Mouse (Mus musculus): ENCODE measurements around the gene Fbxw2. TPM values are rescaled to one million over a fixed set of nuclear protein-coding genes. Genes with fewer than 3 reads are reported as not detected.
"Not testable (repeated sequence)": the region's sequence is repeated elsewhere in the genome, so short reads cannot be mapped to it uniquely, and the experiment has no call there.

Gene Fbxw2
- polyA plus RNA-seq, 1 experiment = 82.0 TPM

- Histone ChIP-seq H3K36me3 (ENCODE audit: control insufficient read depth, insufficient read depth, low read length, poor library complexity, severe bottlenecking) (peaks cover 73% of the 10 kb centered on the region), H3K4me1 (ENCODE audit: control insufficient read depth, insufficient read depth, low read length) (no peaks in the 10 kb centered on the region), H3K27me3 (ENCODE audit: control insufficient read depth, insufficient read depth, low read length, poor library complexity, severe bottlenecking) (no peaks in the 10 kb centered on the region), H3K9ac (ENCODE audit: low read depth, poor library complexity, severe bottlenecking) (no peak overlapping the region), H3K4me3 (ENCODE audit: low read depth, low read length) (no peak overlapping the region), H3K9me3 (replicated peaks; ENCODE audit: control insufficient read depth, insufficient read depth, low read length, poor library complexity, severe bottlenecking) (no peaks in the 10 kb centered on the region), H3K27ac (ENCODE audit: insufficient read depth, low read length) (no peak overlapping the region)
- TF ChIP-seq EP300 (IDR thresholded peaks at IDR 0.05; ENCODE audit: insufficient read depth, low read depth, low read length) = no peak
- TF ChIP-seq POLR2A (IDR thresholded peaks at IDR 0.05; ENCODE audit: insufficient read depth, low read length) = no peak
- no peak for TF ChIP-seq CTCF (IDR thresholded peaks at IDR 0.05; ENCODE audit: low read depth, low read length)
These were observed 31.6 kb upstream of the Fbxw2 start for GRCm38 (mm10) chr2:34857728-34858127.

GRCm38 (mm10) chr2:34855265-34855664 is 29.2 kb upstream of the Fbxw2 start:
- TF ChIP-seq EP300 (IDR thresholded peaks at IDR 0.05; ENCODE audit: insufficient read depth, low read depth, low read length) (no peak), CTCF (IDR thresholded peaks at IDR 0.05; ENCODE audit: low read depth, low read length) (peak; percentile 44)

DNA sequence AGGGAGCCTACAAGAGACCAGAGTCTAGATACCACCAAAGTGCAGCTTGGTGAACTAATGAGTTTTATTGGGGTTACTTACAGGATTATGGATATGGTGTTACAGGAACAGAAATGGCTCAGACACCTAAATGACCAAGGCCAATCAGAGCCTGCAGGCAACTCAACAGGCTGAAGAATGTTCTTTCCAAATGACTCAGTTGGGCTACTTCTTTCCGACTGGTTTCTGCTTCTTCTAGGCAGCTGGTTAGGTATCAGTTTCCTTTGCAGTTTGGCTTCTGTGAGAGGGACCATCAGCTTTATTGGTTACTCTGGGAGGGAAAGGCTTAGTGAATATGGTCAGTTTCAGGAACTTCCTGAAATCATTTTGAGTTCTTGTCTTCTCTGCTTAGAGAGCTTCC is 21.6 kb upstream of the Fbxw2 start:
- Histone ChIP-seq H3K4me1 (ENCODE audit: control insufficient read depth, insufficient read depth, low read length) (no peaks in the 10 kb centered on the region), H3K27me3 (ENCODE audit: control insufficient read depth, insufficient read depth, low read length, poor library complexity, severe bottlenecking) (no peaks in the 10 kb centered on the region), H3K9me3 (replicated peaks; ENCODE audit: control insufficient read depth, insufficient read depth, low read length, poor library complexity, severe bottlenecking) (no peaks in the 10 kb centered on the region), H3K36me3 (ENCODE audit: control insufficient read depth, insufficient read depth, low read length, poor library complexity, severe bottlenecking) (peaks cover 11% of the 10 kb centered on the region), H3K27ac (ENCODE audit: insufficient read depth, low read length) (no peak overlapping the region), H3K4me3 (ENCODE audit: low read depth, low read length) (no peak overlapping the region), H3K9ac (ENCODE audit: low read depth, poor library complexity, severe bottlenecking) (no peak overlapping the region)
- TF ChIP-seq POLR2A (IDR thresholded peaks at IDR 0.05; ENCODE audit: insufficient read depth, low read length) = no peak
- TF ChIP-seq CTCF (IDR thresholded peaks at IDR 0.05; ENCODE audit: low read depth, low read length) = no peak
- no peak for TF ChIP-seq EP300 (IDR thresholded peaks at IDR 0.05; ENCODE audit: insufficient read depth, low read depth, low read length)

More at GRCm38 (mm10) chr2:34855265-34855664, 29.2 kb upstream of the Fbxw2 start:
- no peak overlapping the region for H3K4me3 ChIP-seq (ENCODE audit: low read depth, low read length)
- H3K27ac ChIP-seq (ENCODE audit: insufficient read depth, low read length) = no peak overlapping the region
- H3K9me3 ChIP-seq (replicated peaks; ENCODE audit: control insufficient read depth, insufficient read depth, low read length, poor library complexity, severe bottlenecking) = no peaks in the 10 kb centered on the region
- no peaks in the 10 kb centered on the region for H3K27me3 ChIP-seq (ENCODE audit: control insufficient read depth, insufficient read depth, low read length, poor library complexity, severe bottlenecking)
- H3K36me3 ChIP-seq (ENCODE audit: control insufficient read depth, insufficient read depth, low read length, poor library complexity, severe bottlenecking) = peaks cover 71% of the 10 kb centered on the region
- no peaks in the 10 kb centered on the region for H3K4me1 ChIP-seq (ENCODE audit: control insufficient read depth, insufficient read depth, low read length)
- H3K9ac ChIP-seq (ENCODE audit: low read depth, poor library complexity, severe bottlenecking) = no peak overlapping the region

DNA sequence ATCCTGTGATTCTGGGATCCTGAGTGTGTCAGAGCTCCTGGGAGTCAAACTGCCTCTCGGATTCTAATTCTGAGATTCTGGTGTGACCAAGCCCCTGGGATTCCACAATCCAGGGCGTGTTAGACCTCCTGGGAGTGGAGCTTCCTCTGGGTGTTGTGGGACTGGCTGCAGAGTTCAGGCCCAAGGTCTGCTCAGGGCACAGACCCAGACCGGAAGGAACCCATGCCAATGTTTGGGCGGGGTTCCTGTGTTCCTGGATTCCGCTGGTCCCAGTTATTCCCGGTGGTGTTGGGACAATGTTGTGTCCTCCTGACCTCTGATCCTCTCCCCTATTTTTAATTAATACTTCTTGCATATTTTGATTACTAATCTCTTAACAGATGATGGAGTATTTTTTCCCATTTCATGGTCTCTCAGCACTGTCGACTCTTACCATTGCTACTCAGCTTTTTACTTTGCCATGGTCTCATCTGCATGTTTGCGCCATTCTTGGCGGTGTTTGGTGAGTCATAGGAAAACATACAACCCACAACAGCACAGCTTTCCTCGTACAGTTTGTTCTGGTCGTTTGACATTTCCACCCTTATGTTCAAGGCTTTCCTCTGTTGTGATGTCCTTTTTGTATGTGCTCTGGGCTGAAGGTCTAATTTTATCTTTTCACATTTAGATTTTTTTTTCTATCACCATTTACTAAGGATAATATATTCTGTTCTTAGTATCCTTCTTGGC is 17.3 kb upstream of the Fbxw2 start:
- TF ChIP-seq POLR2A (IDR thresholded peaks at IDR 0.05; ENCODE audit: insufficient read depth, low read length) (no peak), CTCF (IDR thresholded peaks at IDR 0.05; ENCODE audit: low read depth, low read length) (no peak), EP300 (IDR thresholded peaks at IDR 0.05; ENCODE audit: insufficient read depth, low read depth, low read length) (no peak)
- H3K36me3 ChIP-seq (ENCODE audit: control insufficient read depth, insufficient read depth, low read length, poor library complexity, severe bottlenecking) = no peaks in the 10 kb centered on the region

DNA sequence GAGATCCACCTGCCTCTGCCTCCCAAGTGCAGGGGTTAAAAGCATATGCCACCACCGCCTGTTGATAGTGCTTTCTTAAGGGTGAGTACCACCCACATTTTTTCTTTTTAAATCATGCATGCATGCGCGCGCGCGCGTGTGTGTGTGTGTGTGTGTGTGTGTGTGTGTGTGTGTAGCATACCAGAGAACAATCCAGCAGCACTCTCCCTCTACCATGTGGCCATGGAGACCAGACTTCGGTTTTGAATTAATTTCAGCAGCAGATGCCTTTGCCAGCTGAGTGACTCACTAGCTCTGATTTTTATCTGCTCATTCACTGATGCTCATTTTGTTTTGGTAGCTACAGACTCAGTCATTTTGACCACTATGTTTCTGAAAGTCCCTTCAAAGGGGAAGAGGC is 15.6 kb upstream of the Fbxw2 start:
- Histone ChIP-seq H3K27ac (ENCODE audit: insufficient read depth, low read length) (no peak overlapping the region), H3K36me3 (ENCODE audit: control insufficient read depth, insufficient read depth, low read length, poor library complexity, severe bottlenecking) (no peaks in the 10 kb centered on the region), H3K9ac (ENCODE audit: low read depth, poor library complexity, severe bottlenecking) (no peak overlapping the region), H3K27me3 (ENCODE audit: control insufficient read depth, insufficient read depth, low read length, poor library complexity, severe bottlenecking) (no peaks in the 10 kb centered on the region), H3K4me1 (ENCODE audit: control insufficient read depth, insufficient read depth, low read length) (no peaks in the 10 kb centered on the region), H3K4me3 (ENCODE audit: low read depth, low read length) (no peak overlapping the region), H3K9me3 (replicated peaks; ENCODE audit: control insufficient read depth, insufficient read depth, low read length, poor library complexity, severe bottlenecking) (no peaks in the 10 kb centered on the region)
- TF ChIP-seq POLR2A (IDR thresholded peaks at IDR 0.05; ENCODE audit: insufficient read depth, low read length) (no peak), CTCF (IDR thresholded peaks at IDR 0.05; ENCODE audit: low read depth, low read length) (no peak), EP300 (IDR thresholded peaks at IDR 0.05; ENCODE audit: insufficient read depth, low read depth, low read length) (no peak)

More for the DNA sequence above, 17.3 kb upstream of the Fbxw2 start:
- Histone ChIP-seq H3K27ac (ENCODE audit: insufficient read depth, low read length) (no peak overlapping the region), H3K27me3 (ENCODE audit: control insufficient read depth, insufficient read depth, low read length, poor library complexity, severe bottlenecking) (no peaks in the 10 kb centered on the region), H3K9ac (ENCODE audit: low read depth, poor library complexity, severe bottlenecking) (no peak overlapping the region), H3K4me3 (ENCODE audit: low read depth, low read length) (no peak overlapping the region), H3K4me1 (ENCODE audit: control insufficient read depth, insufficient read depth, low read length) (no peaks in the 10 kb centered on the region), H3K9me3 (replicated peaks; ENCODE audit: control insufficient read depth, insufficient read depth, low read length, poor library complexity, severe bottlenecking) (no peaks in the 10 kb centered on the region)

GRCm38 (mm10) chr2:34840143-34840542 is 14.0 kb upstream of the Fbxw2 start:
- H3K27ac ChIP-seq (ENCODE audit: insufficient read depth, low read length); H3K27me3 ChIP-seq (ENCODE audit: control insufficient read depth, insufficient read depth, low read length, poor library complexity, severe bottlenecking); H3K4me1 ChIP-seq (ENCODE audit: control insufficient read depth, insufficient read depth, low read length); H3K4me3 ChIP-seq (ENCODE audit: low read depth, low read length); H3K9ac ChIP-seq (ENCODE audit: low read depth, poor library complexity, severe bottlenecking); H3K36me3 ChIP-seq (ENCODE audit: control insufficient read depth, insufficient read depth, low read length, poor library complexity, severe bottlenecking); H3K9me3 ChIP-seq (replicated peaks; ENCODE audit: control insufficient read depth, insufficient read depth, low read length, poor library complexity, severe bottlenecking): not testable (repeated sequence)
- peak; percentile 31 for TF ChIP-seq CTCF (IDR thresholded peaks at IDR 0.05; ENCODE audit: low read depth, low read length)
